9 mouse cellular contexts compared by ENCODE assay signal in the genomic region with DNA sequence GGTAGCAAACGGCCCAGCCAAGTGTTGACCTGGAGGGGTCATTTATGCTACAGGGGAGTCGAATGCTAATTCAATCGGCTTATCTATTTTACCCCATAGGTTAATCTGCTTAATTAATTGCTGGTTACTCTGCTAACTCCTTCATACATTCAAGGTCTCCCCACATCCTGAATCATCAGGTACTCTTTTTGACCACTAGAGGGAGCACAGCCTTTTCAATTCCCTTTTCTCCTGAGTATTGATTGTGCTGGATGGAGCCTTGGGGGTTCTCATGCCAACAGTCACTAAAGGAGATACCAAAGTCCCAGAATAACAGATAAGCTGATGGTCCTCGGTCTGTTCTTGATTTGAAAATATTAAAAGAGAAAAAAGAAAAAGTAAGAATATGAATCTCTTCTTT.
DNase-seq lines count a peak whose midpoint lies in the region; ATAC-seq and TF ChIP-seq lines count a peak whose summit lies in the region.
"Had no signal": no experiment of that assay in that cellular context is flagged by ENCODE, and none has a peak within 500 bp of the region (broad histone marks: within the 10 kb centered on the region; RNA-seq: fewer than 3 reads in every experiment).

No protein-coding gene starts in this region.

- H3K9me3 ChIP-seq in MEL (replicated peaks; ENCODE audit: insufficient read depth, low read length): no peaks in the 10 kb centered on the region
- H3K9me3 ChIP-seq in neural tube, embryonic 15.5 days (replicated peaks): no peaks in the 10 kb centered on the region
- H3K9me3 ChIP-seq: hindbrain, embryonic 15.5 days had no signal

- no peak overlapping the region for H3K27ac ChIP-seq in left cerebral cortex, adult 2 months
- H3K27ac ChIP-seq in MEL (ENCODE audit: control insufficient read depth, low read depth, low read length): no peak overlapping the region
- no peak overlapping the region for H3K27ac ChIP-seq in neural tube, embryonic 15.5 days (replicated peaks)
- H3K27ac ChIP-seq: hindbrain, embryonic 15.5 days had no signal

- 32% methylated on average over 4 of the region's 4 CpGs for WGBS in neural tube, embryonic 15.5 days

- no peaks in the 10 kb centered on the region for H3K4me1 ChIP-seq in MEL (ENCODE audit: control insufficient read depth in 1 of 2, insufficient read depth in 2 of 2, low read length in 2 of 2)
- H3K4me1 ChIP-seq in neural tube, embryonic 15.5 days: peaks cover under 1% of the 10 kb centered on the region; the same call in 1 of the 2 replicates
- H3K4me1 ChIP-seq: hindbrain, embryonic 15.5 days had no signal

- no peak for TF ChIP-seq EP300 in MEL (IDR thresholded peaks at IDR 0.05; ENCODE audit: low read depth in 1 of 2, low read length in 2 of 2)

- no peaks in the 10 kb centered on the region; a peak in 2 of 4 replicates for H3K27me3 ChIP-seq in MEL (ENCODE audit: control insufficient read depth in 1 of 2, insufficient read depth in 2 of 2, low read length in 2 of 2)
- peaks cover 5% of the 10 kb centered on the region; the same call in 1 of the 2 replicates for H3K27me3 ChIP-seq in neural tube, embryonic 15.5 days (replicated peaks)
- H3K27me3 ChIP-seq: hindbrain, embryonic 15.5 days had no signal

- TF ChIP-seq CTCF in left cerebral cortex, adult 2 months (IDR thresholded peaks at IDR 0.05): peak; percentile 93
- peak; percentile 22 to 81 (median 77); a peak in 5 of 6 replicates for TF ChIP-seq CTCF in MEL (IDR thresholded peaks at IDR 0.05 in 2 of 3, conservative IDR thresholded peaks at IDR 0.05 in 1 of 3; ENCODE audit: control insufficient read depth in 1 of 3, insufficient read depth in 1 of 3, low read depth in 2 of 3, low read length in 3 of 3, poor library complexity in 1 of 3, severe bottlenecking in 1 of 3)

- no peak overlapping the region for H3K4me3 ChIP-seq in left cerebral cortex, adult 2 months
- no peak overlapping the region for H3K4me3 ChIP-seq in MEL (ENCODE audit: control insufficient read depth in 1 of 2, insufficient read depth in 1 of 2, low read depth in 2 of 2, low read length in 2 of 2)
- no peak overlapping the region for H3K4me3 ChIP-seq in neural tube, embryonic 15.5 days (replicated peaks)
- H3K4me3 ChIP-seq: hindbrain, embryonic 15.5 days had no signal

- H3K4me2 ChIP-seq in neural tube, embryonic 15.5 days: no peak overlapping the region
- H3K4me2 ChIP-seq: hindbrain, embryonic 15.5 days had no signal

- no peaks in the 10 kb centered on the region for H3K36me3 ChIP-seq in MEL (ENCODE audit: control insufficient read depth in 1 of 2, insufficient read depth in 2 of 2, low read length in 2 of 2)
- no peaks in the 10 kb centered on the region for H3K36me3 ChIP-seq in neural tube, embryonic 15.5 days
- H3K36me3 ChIP-seq: hindbrain, embryonic 15.5 days had no signal

- no peak for ATAC-seq in cerebellum, adult (ENCODE audit: insufficient number of reproducible peaks, low FRiP score, low TSS enrichment)
- ATAC-seq in neural tube, embryonic 15.5 days (ENCODE audit: low FRiP score): no peak

- TF ChIP-seq POLR2A in MEL (IDR thresholded peaks at IDR 0.05; ENCODE audit: control insufficient read depth in 1 of 2, insufficient read depth in 1 of 2, low read depth in 1 of 2, low read length in 2 of 2, poor library complexity in 1 of 2): no peak

- peak; percentile 50 for TF ChIP-seq RAD21 in MEL (IDR thresholded peaks at IDR 0.05; ENCODE audit: low read depth, low read length)

- intact Hi-C loops in left cerebral cortex, adult 2 months (cut with DNase I): loop anchor here (1.0 to 10.0 kb wide), 2 partner anchors 88 to 144 kb away; a partner anchor contains a TSS

- H3K9ac ChIP-seq in MEL (ENCODE audit: control insufficient read depth, low read depth, low read length, poor library complexity, severe bottlenecking): no peak overlapping the region
- H3K9ac ChIP-seq in neural tube, embryonic 15.5 days (replicated peaks): no peak overlapping the region
- H3K9ac ChIP-seq: hindbrain, embryonic 15.5 days had no signal

- H3K79me2 ChIP-seq in MEL (ENCODE audit: control insufficient read depth, insufficient read depth, low read length, poor library complexity): no peaks in the 10 kb centered on the region

- DNase-seq in cerebellum, adult 8-10 months: peak; percentile 7
- peak in 1 of 2 experiments; percentile 15 for DNase-seq in left cerebral cortex, adult 2 months (ENCODE audit: extremely low spot score in 1 of 2, low spot score in 2 of 2)
- DNase-seq in left cerebral cortex, adult 11 months (ENCODE audit: low spot score): no peak
- peak; percentile 51 for DNase-seq in MEL (ENCODE audit: low read depth, low spot score)
- DNase-seq in embryo, embryonic 9.5 days (ENCODE audit: extremely low spot score): peak; percentile 47
- DNase-seq in retina, embryonic 14.5 days (ENCODE audit: low spot score): peak; percentile 79

TF ChIP-seq in MEL, 35 proteins besides CTCF, POLR2A, EP300 and RAD21:
- TF ChIP-seq MAZ (IDR thresholded peaks at IDR 0.05; ENCODE audit: low read depth, low read length) (no peak), SMC3 (IDR thresholded peaks at IDR 0.05; ENCODE audit: low read depth, low read length) (peak; percentile 68), NRF1 (IDR thresholded peaks at IDR 0.05; ENCODE audit: insufficient read depth, low read depth, low read length, poor library complexity, severe bottlenecking) (no peak), MYC (IDR thresholded peaks at IDR 0.05; ENCODE audit: low read depth, low read length) (no peak)
